Mouse (Mus musculus): ENCODE data around the gene Mcur1.

GRCm38 (mm10) chr13:43499731-43500482, 60.1 kb downstream of the Mcur1 start:
- no peak for TF ChIP-seq CTCF (IDR thresholded peaks at IDR 0.05; ENCODE audit: low read depth)
- no peak for TF ChIP-seq EP300 (IDR thresholded peaks at IDR 0.05; ENCODE audit: low read depth)

Data from liver, embryonic 14.5 days (tissue).